In the genomic region with DNA sequence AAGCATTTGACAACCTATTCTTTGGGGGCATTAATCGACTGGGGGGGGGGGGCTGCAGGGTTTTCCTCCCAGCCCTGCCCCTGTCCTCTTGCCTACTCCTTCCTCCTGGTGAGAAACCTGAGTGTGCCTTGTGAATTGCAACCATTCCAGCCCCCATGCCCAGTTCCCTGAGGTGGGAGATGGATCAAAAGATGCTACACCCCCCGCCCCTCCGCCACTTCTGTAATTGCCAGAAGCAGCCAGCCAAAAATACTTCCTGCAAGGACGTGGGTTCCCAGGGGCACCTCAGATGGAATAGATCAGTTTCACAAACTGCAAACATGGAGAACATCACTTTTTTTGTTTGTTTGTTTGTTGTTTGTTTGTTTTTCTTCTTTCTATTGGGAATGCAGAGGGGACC, we compare ENCODE assay signal across 7 mouse cellular contexts.
DNase-seq lines count a peak whose midpoint lies in the region; ATAC-seq and TF ChIP-seq lines count a peak whose summit lies in the region.

No protein-coding gene starts in this region.

- H3K9ac ChIP-seq in liver, embryonic 11.5 days (ENCODE audit: low read depth, low read length), result no peak overlapping the region
- H3K9ac ChIP-seq in liver, postnatal 0 days (replicated peaks), result no peak overlapping the region
- peak overlapping the region; percentile 54 for H3K9ac ChIP-seq in forebrain, embryonic 14.5 days (ENCODE audit: low read length)
- no peak overlapping the region for H3K9ac ChIP-seq in stomach, embryonic 15.5 days

- H3K27me3 ChIP-seq in liver, embryonic 11.5 days (replicated peaks; ENCODE audit: control insufficient read depth, insufficient read depth, low read length), result no peaks in the 10 kb centered on the region
- no peaks in the 10 kb centered on the region for H3K27me3 ChIP-seq in liver, postnatal 0 days (ENCODE audit: insufficient read depth, low read length)
- H3K27me3 ChIP-seq in forebrain, embryonic 14.5 days (replicated peaks; ENCODE audit: control insufficient read depth, insufficient read depth, low read length), result no peaks in the 10 kb centered on the region
- no peaks in the 10 kb centered on the region for H3K27me3 ChIP-seq in limb, embryonic 10.5 days (ENCODE audit: low read depth, poor library complexity, severe bottlenecking)
- no peaks in the 10 kb centered on the region for H3K27me3 ChIP-seq in stomach, embryonic 15.5 days (replicated peaks)

- H3K4me2 ChIP-seq in liver, embryonic 11.5 days, result peak overlapping the region; percentile 5; the same call in 1 of the 2 replicates
- H3K4me2 ChIP-seq in liver, postnatal 0 days (ENCODE audit: low read depth, low read length), result no peak overlapping the region
- H3K4me2 ChIP-seq in forebrain, embryonic 14.5 days (ENCODE audit: low read length), result peak overlapping the region; percentile 45
- H3K4me2 ChIP-seq in stomach, embryonic 15.5 days, result peak overlapping the region; percentile 36

- 59% methylated on average over 4 of the region's 4 CpGs for WGBS in liver, embryonic 11.5 days
- WGBS in liver, postnatal 0 days (ENCODE audit: insufficient replicate concordance), result 67% methylated on average over 4 of the region's 4 CpGs
- WGBS in forebrain, embryonic 14.5 days, result 35% methylated on average over 4 of the region's 4 CpGs
- WGBS in limb, embryonic 10.5 days, result 59% methylated on average over 4 of the region's 4 CpGs
- WGBS in stomach, embryonic 15.5 days, result 58% methylated on average over 4 of the region's 4 CpGs

- no peaks in the 10 kb centered on the region for H3K4me1 ChIP-seq in liver, embryonic 11.5 days (replicated peaks; ENCODE audit: control insufficient read depth, insufficient read depth, low read length)
- H3K4me1 ChIP-seq in liver, postnatal 0 days (ENCODE audit: insufficient read depth), result no peaks in the 10 kb centered on the region
- H3K4me1 ChIP-seq in forebrain, embryonic 14.5 days (ENCODE audit: control insufficient read depth, insufficient read depth, low read length), result peaks cover 26% of the 10 kb centered on the region
- peaks cover 55% of the 10 kb centered on the region for H3K4me1 ChIP-seq in limb, embryonic 10.5 days
- H3K4me1 ChIP-seq in stomach, embryonic 15.5 days, result no peaks in the 10 kb centered on the region

- no peaks in the 10 kb centered on the region for H3K36me3 ChIP-seq in liver, embryonic 11.5 days (ENCODE audit: control insufficient read depth, insufficient read depth, low read length)
- no peaks in the 10 kb centered on the region for H3K36me3 ChIP-seq in liver, postnatal 0 days (replicated peaks; ENCODE audit: insufficient read depth, low read length)
- no peaks in the 10 kb centered on the region for H3K36me3 ChIP-seq in forebrain, embryonic 14.5 days (ENCODE audit: control insufficient read depth, insufficient read depth, low read length)
- H3K36me3 ChIP-seq in limb, embryonic 10.5 days, result no peaks in the 10 kb centered on the region
- no peaks in the 10 kb centered on the region for H3K36me3 ChIP-seq in stomach, embryonic 15.5 days

- H3K4me3 ChIP-seq in liver, embryonic 11.5 days (ENCODE audit: low read depth, low read length), result no peak overlapping the region
- H3K4me3 ChIP-seq in liver, postnatal 0 days (ENCODE audit: low read depth, low read length), result no peak overlapping the region
- peak overlapping the region; percentile 11 for H3K4me3 ChIP-seq in forebrain, embryonic 14.5 days (ENCODE audit: low read depth, low read length)
- peak overlapping the region; percentile 20 for H3K4me3 ChIP-seq in limb, embryonic 10.5 days
- H3K4me3 ChIP-seq in stomach, embryonic 15.5 days (replicated peaks), result no peak overlapping the region

- no peaks in the 10 kb centered on the region for H3K9me3 ChIP-seq in liver, embryonic 11.5 days (ENCODE audit: control insufficient read depth, low read length)
- H3K9me3 ChIP-seq in liver, postnatal 0 days (ENCODE audit: low read length), result no peaks in the 10 kb centered on the region
- no peaks in the 10 kb centered on the region for H3K9me3 ChIP-seq in forebrain, embryonic 14.5 days (replicated peaks; ENCODE audit: control insufficient read depth, low read length)
- no peaks in the 10 kb centered on the region for H3K9me3 ChIP-seq in limb, embryonic 10.5 days (replicated peaks)
- H3K9me3 ChIP-seq in stomach, embryonic 15.5 days, result no peaks in the 10 kb centered on the region

- no peak for TF ChIP-seq CTCF in liver, postnatal 0 days (IDR thresholded peaks at IDR 0.05; ENCODE audit: low read depth)

- ATAC-seq in liver, embryonic 11.5 days (replicated peaks; ENCODE audit: low FRiP score), result no peak
- ATAC-seq in liver, postnatal 0 days, result no peak
- ATAC-seq in forebrain, embryonic 14.5 days, result peak; percentile 46; the same call in 1 of the 2 replicates
- no peak for ATAC-seq in stomach, embryonic 15.5 days (ENCODE audit: insufficient read depth, low FRiP score, low read depth)

- no peak overlapping the region for H3K27ac ChIP-seq in liver, embryonic 11.5 days (ENCODE audit: low read depth, low read length)
- no peak overlapping the region for H3K27ac ChIP-seq in liver, postnatal 0 days (ENCODE audit: low read depth)
- H3K27ac ChIP-seq in forebrain, embryonic 14.5 days (ENCODE audit: low read depth, low read length), result peak overlapping the region; percentile 67
- H3K27ac ChIP-seq in limb, embryonic 10.5 days, result peak overlapping the region; percentile 85
- H3K27ac ChIP-seq in stomach, embryonic 15.5 days, result no peak overlapping the region

- TF ChIP-seq EP300 in liver, postnatal 0 days (IDR thresholded peaks at IDR 0.05; ENCODE audit: low read depth), result no peak

- no peak for DNase-seq in liver, embryonic 11.5 days (ENCODE audit: low spot score)
- no peak for DNase-seq in liver, postnatal 0 days
- DNase-seq in forebrain, embryonic 14.5 days (ENCODE audit: low spot score), result peak; percentile 37
- DNase-seq in limb, embryonic 10.5 days (ENCODE audit: low spot score), result no peak
- no peak for DNase-seq in c-Kit-positive CD71-positive TER-119-positive erythroid progenitor cells, embryonic 14.5 days (ENCODE audit: low spot score)
- no peak for DNase-seq in adrenal gland, postnatal 10 days

Comparison
In these comparisons a context has a peak if more than half of its experiments do, and no peak if none do; other contexts are left out.
1. H3K27ac ChIP-seq: peak in forebrain, embryonic 14.5 days (single experiment) and limb, embryonic 10.5 days (single experiment); none in liver, embryonic 11.5 days (single experiment), liver, postnatal 0 days (single experiment) and stomach, embryonic 15.5 days (single experiment).
2. H3K4me3 ChIP-seq: peak in forebrain, embryonic 14.5 days (single experiment) and limb, embryonic 10.5 days (single experiment); none in liver, embryonic 11.5 days (single experiment), liver, postnatal 0 days (single experiment) and stomach, embryonic 15.5 days (single experiment).